Mouse (Mus musculus) heart, embryonic 16.5 days (tissue): ENCODE results near the gene Cacna1c. TPM values are rescaled to one million over a fixed set of nuclear protein-coding genes. Genes with fewer than 3 reads are reported as not detected.

ENCODE experiments used
- ATAC-seq: fragments of 200-750 bp; cut with Nextera tagmentation; replicated peaks from 2 replicates; pipeline ENCODE4 v1.8.0; 2017; ENCODE audit warnings: moderate number of reproducible peaks; ENCODE audit not compliant: insufficient read depth, low FRiP score; ENCODE audit errors: extremely low read depth
- H3K27ac ChIP-seq: fragments of 300-500 bp; sonication (generic); 2 replicates; pipeline ENCODE4 v1.5.1; 2014; ENCODE audit warnings: mild to moderate bottlenecking, low read length, control low read depth, moderate library complexity
- H3K27me3 ChIP-seq: fragments of 300-500 bp; sonication (generic); 2 replicates; pipeline ENCODE4 v1.6.1; 2014; ENCODE audit warnings: low read length, mixed read lengths; ENCODE audit not compliant: control insufficient read depth, insufficient read depth
- H3K36me3 ChIP-seq: fragments of 300-500 bp; sonication (generic); 2 replicates; pipeline ENCODE4 v1.6.1; 2014; ENCODE audit not compliant: control insufficient read depth, insufficient read depth
- H3K4me1 ChIP-seq: fragments of 300-500 bp; sonication (generic); 2 replicates; pipeline ENCODE4 v1.6.1; 2014; ENCODE audit warnings: low read length, mixed read lengths; ENCODE audit not compliant: control insufficient read depth, insufficient read depth
- H3K4me2 ChIP-seq: fragments of 300-500 bp; sonication (generic); 2 replicates; pipeline ENCODE4 v1.6.1; 2014; ENCODE audit warnings: low read depth, mild to moderate bottlenecking, control low read depth, low read length
- H3K4me3 ChIP-seq: fragments of 300-500 bp; sonication (generic); 2 replicates; pipeline ENCODE4 v1.5.1; 2014; ENCODE audit warnings: mild to moderate bottlenecking, control low read depth, low read length
- H3K9ac ChIP-seq: fragments of 300-500 bp; sonication (generic); 2 replicates; pipeline ENCODE4 v1.6.1; 2014; ENCODE audit warnings: low read length, control low read depth
- H3K9me3 ChIP-seq: fragments of 300-500 bp; sonication (generic); replicated peaks from 2 replicates; pipeline ENCODE4 v1.6.1; 2016; ENCODE audit warnings: low read length; ENCODE audit not compliant: control insufficient read depth
- WGBS: fragments of 180-500 bp; shearing (Covaris S2); extraction: QIAGEN DNeasy Blood & Tissue Kit; methylation state at CpG from one replicate; pipeline ENCODE4 v1.1.7; 2014; 5-methylcytosine and 5-hydroxymethylcytosine counted together
- polyA plus RNA-seq: library from polyadenylated mRNA; unstranded; fragments of >200 nt; fragmentation: Nextera tagmentation; extraction: Ambion mirVana; gene quantifications from 2 replicates; pipeline ENCODE4 v1.2.1, GENCODE M21; 2015

Gene Cacna1c
- polyA plus RNA-seq, 1 experiment from 2014 or later = 66.2 TPM

DNA sequence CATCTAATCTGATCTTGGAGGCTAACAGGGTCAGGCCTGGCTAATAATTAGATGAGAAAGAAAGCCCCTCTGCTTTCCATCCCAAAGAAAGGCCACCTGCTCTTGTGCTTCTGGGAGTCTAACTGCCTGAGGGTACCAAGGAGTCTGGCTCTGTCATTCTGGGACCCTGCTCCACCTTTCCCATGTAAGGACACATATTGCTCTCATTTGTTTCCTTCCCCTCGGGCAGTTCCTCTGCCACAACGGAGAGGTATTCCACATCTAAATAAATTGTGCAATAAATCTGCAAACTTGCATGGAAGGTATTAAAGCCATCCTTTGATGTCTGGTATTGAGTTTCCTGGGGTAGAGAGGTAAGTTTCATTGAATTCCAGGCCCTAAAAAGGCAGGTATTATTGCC lies 180.9 kb downstream of the Cacna1c start:
- no peaks in the 10 kb centered on the region for H3K9me3 ChIP-seq
- H3K9ac ChIP-seq = no peak overlapping the region
- H3K36me3 ChIP-seq = no peaks in the 10 kb centered on the region
- 66% methylated on average over 2 of the region's 2 CpGs for WGBS
- no peak overlapping the region for H3K4me2 ChIP-seq
- no peaks in the 10 kb centered on the region for H3K27me3 ChIP-seq
- H3K27ac ChIP-seq = no peak overlapping the region
- ATAC-seq = no peak
- H3K4me3 ChIP-seq = no peak overlapping the region
- H3K4me1 ChIP-seq = peaks cover 27% of the 10 kb centered on the region

GRCm38 (mm10) chr6:119013168-119014098 lies 182.8 kb downstream of the Cacna1c start:
- 64% methylated on average over 13 of the region's 13 CpGs for WGBS
- Histone ChIP-seq H3K27me3 (no peaks in the 10 kb centered on the region), H3K9ac (no peak overlapping the region), H3K27ac (no peak overlapping the region), H3K36me3 (no peaks in the 10 kb centered on the region), H3K9me3 (no peaks in the 10 kb centered on the region), H3K4me1 (peaks cover 18% of the 10 kb centered on the region), H3K4me3 (no peak overlapping the region), H3K4me2 (no peak overlapping the region)
- peak; percentile 62; the same call in 1 of the 2 replicates for ATAC-seq

- WGBS = 74% methylated on average over 3 of the region's 3 CpGs
- Histone ChIP-seq H3K9me3 (no peaks in the 10 kb centered on the region), H3K4me1 (peaks cover 4% of the 10 kb centered on the region), H3K27me3 (no peaks in the 10 kb centered on the region), H3K9ac (no peak overlapping the region), H3K36me3 (no peaks in the 10 kb centered on the region), H3K27ac (no peak overlapping the region), H3K4me3 (no peak overlapping the region), H3K4me2 (no peak overlapping the region)
- no peak for ATAC-seq
Observed at GRCm38 (mm10) chr6:119010875-119011274, 185.3 kb downstream of the Cacna1c start.

GRCm38 (mm10) chr6:119009526-119009925 lies 186.7 kb downstream of the Cacna1c start:
- H3K9ac ChIP-seq = no peak overlapping the region
- H3K4me3 ChIP-seq = no peak overlapping the region
- no peaks in the 10 kb centered on the region for H3K9me3 ChIP-seq
- H3K4me1 ChIP-seq = peaks cover 7% of the 10 kb centered on the region
- H3K4me2 ChIP-seq = no peak overlapping the region
- 69% methylated on average over 7 of the region's 7 CpGs for WGBS
- no peaks in the 10 kb centered on the region for H3K36me3 ChIP-seq
- ATAC-seq = no peak
- H3K27me3 ChIP-seq = no peaks in the 10 kb centered on the region
- no peak overlapping the region for H3K27ac ChIP-seq

- Histone ChIP-seq H3K27me3 (no peaks in the 10 kb centered on the region), H3K9ac (no peak overlapping the region), H3K4me1 (peaks cover 13% of the 10 kb centered on the region), H3K4me2 (no peak overlapping the region), H3K36me3 (no peaks in the 10 kb centered on the region), H3K27ac (no peak overlapping the region), H3K4me3 (no peak overlapping the region), H3K9me3 (no peaks in the 10 kb centered on the region)
- 62% methylated on average over 7 of the region's 7 CpGs for whole genome bisulfite sequencing
- ATAC-seq = no peak
Observed at GRCm38 (mm10) chr6:119008638-119009166, 187.5 kb downstream of the Cacna1c start.

- Histone ChIP-seq H3K27ac (no peak overlapping the region), H3K27me3 (no peaks in the 10 kb centered on the region), H3K4me3 (no peak overlapping the region), H3K36me3 (no peaks in the 10 kb centered on the region), H3K9ac (no peak overlapping the region), H3K9me3 (no peaks in the 10 kb centered on the region), H3K4me1 (peaks cover 50% of the 10 kb centered on the region), H3K4me2 (no peak overlapping the region)
- WGBS = 84% methylated on average over 5 of the region's 5 CpGs
- ATAC-seq = no peak
Observed at GRCm38 (mm10) chr6:119004596-119004995, 191.6 kb downstream of the Cacna1c start.

DNA sequence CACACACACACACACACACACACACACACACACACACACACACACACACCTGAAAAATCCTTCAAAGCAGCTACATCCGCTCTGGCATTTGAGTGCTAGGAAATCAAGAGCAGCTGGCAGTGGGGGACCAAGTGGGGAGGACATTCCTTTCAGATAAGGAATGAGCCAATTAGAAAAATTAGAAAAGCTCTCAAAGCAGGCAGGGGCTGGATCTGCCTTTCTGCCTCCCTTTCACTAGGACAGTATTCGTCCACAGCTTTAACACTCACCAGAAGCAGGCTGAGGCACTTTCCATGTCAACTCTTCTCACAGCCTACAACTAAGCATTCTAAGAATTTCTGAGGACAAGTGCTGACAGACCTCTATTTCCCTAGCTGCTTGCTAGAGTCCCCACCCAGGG lies 194.8 kb downstream of the Cacna1c start:
- H3K27ac ChIP-seq = peak overlapping the region; percentile 10
- ATAC-seq = 0 out of 2 replicates have a peak, but pooled peaks have one; percentile 46
- H3K4me1 ChIP-seq = peaks cover 63% of the 10 kb centered on the region
- no peak overlapping the region for H3K4me2 ChIP-seq
- no peaks in the 10 kb centered on the region for H3K9me3 ChIP-seq
- WGBS = 36% methylated on average over 2 of the region's 2 CpGs
- no peaks in the 10 kb centered on the region for H3K36me3 ChIP-seq
- no peaks in the 10 kb centered on the region for H3K27me3 ChIP-seq
- no peak overlapping the region for H3K9ac ChIP-seq
- H3K4me3 ChIP-seq = no peak overlapping the region

DNA sequence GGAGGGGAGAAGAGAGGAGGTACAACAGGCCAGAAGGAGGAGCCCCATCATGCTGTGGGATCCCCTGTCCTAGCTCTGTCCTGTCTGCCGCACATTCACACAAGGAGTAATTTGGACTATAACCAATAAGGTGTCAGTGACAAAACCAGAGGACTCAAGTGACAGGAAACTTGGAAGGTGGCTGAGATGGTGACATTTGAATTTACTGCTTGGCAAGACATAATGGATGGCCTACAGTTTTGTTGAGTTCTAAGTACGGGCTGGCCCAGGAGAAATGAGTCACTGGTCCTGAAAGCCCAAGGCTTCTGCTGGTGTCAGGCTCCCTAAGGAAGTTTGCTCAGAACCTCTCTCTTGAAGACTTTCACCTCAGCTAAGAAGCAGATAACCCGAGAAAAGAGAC lies 196.0 kb downstream of the Cacna1c start:
- no peak overlapping the region for H3K9ac ChIP-seq
- H3K4me2 ChIP-seq = no peak overlapping the region
- peak overlapping the region; percentile 6 for H3K27ac ChIP-seq
- no peak for ATAC-seq
- H3K4me3 ChIP-seq = no peak overlapping the region
- peaks cover 61% of the 10 kb centered on the region for H3K4me1 ChIP-seq
- 34% methylated on average over 3 of the region's 3 CpGs for WGBS
- no peaks in the 10 kb centered on the region for H3K9me3 ChIP-seq
- H3K27me3 ChIP-seq = no peaks in the 10 kb centered on the region
- no peaks in the 10 kb centered on the region for H3K36me3 ChIP-seq

- ATAC-seq = peak; percentile 37
- WGBS = 40% methylated on average over 2 of the region's 2 CpGs
- Histone ChIP-seq H3K4me1 (peaks cover 59% of the 10 kb centered on the region), H3K9me3 (no peaks in the 10 kb centered on the region), H3K4me2 (no peak overlapping the region), H3K27ac (peak overlapping the region; percentile 54), H3K27me3 (no peaks in the 10 kb centered on the region), H3K4me3 (no peak overlapping the region), H3K9ac (no peak overlapping the region), H3K36me3 (no peaks in the 10 kb centered on the region)
Observed at GRCm38 (mm10) chr6:118999329-118999875, 196.8 kb downstream of the Cacna1c start.
